Mouse (Mus musculus) G1E (cell line): ENCODE measurements around the gene 1700102P08Rik. TPM values are rescaled to one million over a fixed set of nuclear protein-coding genes. Genes with fewer than 3 reads are reported as not detected.

Source experiments
- ATAC-seq: 2 replicates; pipeline ENCODE4 v1.8.0; 2016; ENCODE audit warnings: mild to moderate bottlenecking; ENCODE audit not compliant: insufficient number of reproducible peaks, poor library complexity, low FRiP score, severe bottlenecking; ENCODE audit errors: extremely low read depth
- DNase-seq: peaks from one replicate; pipeline ENCODE4 v3.0.0; 2012; ENCODE audit warnings: low spot score
- H3K27me3 ChIP-seq: 2 replicates; pipeline ENCODE4 v1.6.1; 2012; ENCODE audit warnings: mild to moderate bottlenecking, low read length, inconsistent platforms; ENCODE audit not compliant: insufficient read depth
- H3K36me3 ChIP-seq: replicated peaks from 2 replicates; pipeline ENCODE3; 2012; ENCODE audit warnings: mild to moderate bottlenecking, inconsistent platforms
- H3K4me1 ChIP-seq: 2 replicates; pipeline ENCODE4 v1.6.1; 2012; ENCODE audit warnings: low read depth, low read length, inconsistent platforms, mixed read lengths; ENCODE audit not compliant: insufficient read depth
- H3K4me3 ChIP-seq: 2 replicates; pipeline ENCODE4 v1.5.1; 2012; ENCODE audit warnings: low read depth, mild to moderate bottlenecking, inconsistent platforms, low read length, moderate library complexity, mixed read lengths
- H3K9me3 ChIP-seq: replicated peaks from 2 replicates; pipeline ENCODE4 v1.6.1; 2012; ENCODE audit warnings: inconsistent platforms
- CTCF ChIP-seq: IDR thresholded peaks from 2 replicates; pipeline ENCODE4 v1.5.1; 2012; ENCODE audit warnings: low read depth, low read length, inconsistent platforms, mixed read lengths
- GATA1 ChIP-seq: IDR thresholded peaks from 2 replicates; pipeline ENCODE4 v1.6.1; 2012; ENCODE audit warnings: borderline replicate concordance, low read length, inconsistent platforms, mixed read lengths
- GATA2 ChIP-seq: IDR thresholded peaks from 2 replicates; pipeline ENCODE4 v1.6.1; 2012; ENCODE audit warnings: low read depth, low read length, inconsistent platforms, borderline replicate concordance
- POLR2AphosphoS5 ChIP-seq: IDR thresholded peaks from 2 replicates; pipeline ENCODE4 v1.6.1; 2012; ENCODE audit warnings: low read depth, low read length, inconsistent platforms; ENCODE audit not compliant: insufficient replicate concordance
- TAL1 ChIP-seq: conservative IDR thresholded peaks from 2 replicates; pipeline ENCODE4 v1.6.1; 2012; ENCODE audit warnings: low read depth, low read length, inconsistent platforms, mixed read lengths
- polyA plus RNA-seq: library from polyadenylated mRNA; stranded (reverse); fragments of >175 nt; gene quantifications from 2 replicates; pipeline ENCODE4 v1.2.3, GENCODE M21; 2012
- total RNA-seq, 2 experiments: library from RNA; stranded (forward) in 1 of 2; stranded (reverse) in 1 of 2; fragments of 200-1000 nt in 1 of 2; fragments of >200 nt in 1 of 2; fragmentation: Nextera tagmentation in 1 of 2; gene quantifications; 2 replicates each; pipeline ENCODE4 v1.2.3; 2014 to 2017

Gene 1700102P08Rik
- total RNA-seq (2014; fragmentation: Nextera tagmentation) (not detected in 2 replicates), total RNA-seq (2017) (0.44 and 1.3 TPM in 2 replicates), polyA plus RNA-seq (0.29 and 0.81 TPM in 2 replicates)

GRCm38 (mm10) chr9:108392676-108393075 lies at the start of gene 1700102P08Rik:
Gene 1700102P08Rik (plus strand): TSS chr9:108392805.
- TF ChIP-seq CTCF = no peak
- no peak for TF ChIP-seq TAL1
- TF ChIP-seq POLR2AphosphoS5 = no peak
- no peak for TF ChIP-seq GATA2
- no peak for TF ChIP-seq GATA1
- Histone ChIP-seq H3K9me3 (no peaks in the 10 kb centered on the region), H3K27me3 (no peaks in the 10 kb centered on the region), H3K36me3 (peaks cover 68% of the 10 kb centered on the region), H3K4me3 (no peak within 1 kb of the TSS), H3K4me1 (peaks cover 4% of the 10 kb centered on the region)
- DNase-seq = no peak
- ATAC-seq = no peak

- Histone ChIP-seq H3K36me3 (peaks cover 29% of the 10 kb centered on the region), H3K27me3 (no peaks in the 10 kb centered on the region), H3K4me1 (peaks cover 67% of the 10 kb centered on the region), H3K9me3 (no peaks in the 10 kb centered on the region), H3K4me3 (no peak overlapping the region; the same call in 1 of the 2 replicates)
- ATAC-seq (no peak), DNase-seq (no peak)
- TF ChIP-seq CTCF (no peak), POLR2AphosphoS5 (no peak), GATA1 (no peak), GATA2 (no peak), TAL1 (no peak)
These were observed 49.3 kb upstream of the 1700102P08Rik start for GRCm38 (mm10) chr9:108343331-108343730.

- TF ChIP-seq GATA2 = no peak
- peak; percentile 35; the same call in 1 of the 2 replicates for TF ChIP-seq TAL1
- no peak for TF ChIP-seq CTCF
- TF ChIP-seq POLR2AphosphoS5 = no peak
- TF ChIP-seq GATA1 = no peak
- no peak for DNase-seq
- H3K4me1 ChIP-seq = peaks cover 64% of the 10 kb centered on the region
These were observed 48.8 kb upstream of the 1700102P08Rik start for GRCm38 (mm10) chr9:108343835-108344234.

GRCm38 (mm10) chr9:108344471-108344870 lies 48.1 kb upstream of the 1700102P08Rik start:
- ATAC-seq (no peak), DNase-seq (no peak)
- TF ChIP-seq CTCF = no peak
- no peak overlapping the region for H3K4me3 ChIP-seq
- no peaks in the 10 kb centered on the region for H3K27me3 ChIP-seq
- peaks cover 26% of the 10 kb centered on the region for H3K36me3 ChIP-seq
- peaks cover 69% of the 10 kb centered on the region for H3K4me1 ChIP-seq
- H3K9me3 ChIP-seq = no peaks in the 10 kb centered on the region

More at GRCm38 (mm10) chr9:108343835-108344234, 48.8 kb upstream of the 1700102P08Rik start:
- Histone ChIP-seq H3K36me3 (peaks cover 26% of the 10 kb centered on the region), H3K9me3 (no peaks in the 10 kb centered on the region), H3K27me3 (no peaks in the 10 kb centered on the region), H3K4me3 (no peak overlapping the region)
- ATAC-seq = no peak

- Histone ChIP-seq H3K4me1 (peaks cover 61% of the 10 kb centered on the region), H3K36me3 (peaks cover 29% of the 10 kb centered on the region), H3K9me3 (0 out of 2 replicates have a peak, but pooled peaks cover 2% of the 10 kb centered on the region), H3K4me3 (peak overlapping the region; percentile 96), H3K27me3 (no peaks in the 10 kb centered on the region)
- TF ChIP-seq TAL1 (no peak), CTCF (no peak), POLR2AphosphoS5 (no peak), GATA1 (no peak), GATA2 (no peak)
- no peak for ATAC-seq
- no peak for DNase-seq
These were observed 45.6 kb upstream of the 1700102P08Rik start for GRCm38 (mm10) chr9:108347024-108347423.

GRCm38 (mm10) chr9:108347540-108348289 lies 44.9 kb upstream of the 1700102P08Rik start, which contains the start of gene Usp4:
Gene Usp4 (plus strand): TSS chr9:108347853.
- TF ChIP-seq POLR2AphosphoS5 (no peak), GATA1 (no peak), CTCF (no peak), TAL1 (no peak), GATA2 (no peak)
- Histone ChIP-seq H3K27me3 (no peaks in the 10 kb centered on the region), H3K36me3 (peaks cover 36% of the 10 kb centered on the region), H3K4me3 (peak within 1 kb of the TSS; percentile 96), H3K4me1 (peaks cover 54% of the 10 kb centered on the region), H3K9me3 (0 out of 2 replicates have a peak, but pooled peaks cover 2% of the 10 kb centered on the region)
- peak; percentile 52 for ATAC-seq
- DNase-seq = peak; percentile 89
